In the genomic region with DNA sequence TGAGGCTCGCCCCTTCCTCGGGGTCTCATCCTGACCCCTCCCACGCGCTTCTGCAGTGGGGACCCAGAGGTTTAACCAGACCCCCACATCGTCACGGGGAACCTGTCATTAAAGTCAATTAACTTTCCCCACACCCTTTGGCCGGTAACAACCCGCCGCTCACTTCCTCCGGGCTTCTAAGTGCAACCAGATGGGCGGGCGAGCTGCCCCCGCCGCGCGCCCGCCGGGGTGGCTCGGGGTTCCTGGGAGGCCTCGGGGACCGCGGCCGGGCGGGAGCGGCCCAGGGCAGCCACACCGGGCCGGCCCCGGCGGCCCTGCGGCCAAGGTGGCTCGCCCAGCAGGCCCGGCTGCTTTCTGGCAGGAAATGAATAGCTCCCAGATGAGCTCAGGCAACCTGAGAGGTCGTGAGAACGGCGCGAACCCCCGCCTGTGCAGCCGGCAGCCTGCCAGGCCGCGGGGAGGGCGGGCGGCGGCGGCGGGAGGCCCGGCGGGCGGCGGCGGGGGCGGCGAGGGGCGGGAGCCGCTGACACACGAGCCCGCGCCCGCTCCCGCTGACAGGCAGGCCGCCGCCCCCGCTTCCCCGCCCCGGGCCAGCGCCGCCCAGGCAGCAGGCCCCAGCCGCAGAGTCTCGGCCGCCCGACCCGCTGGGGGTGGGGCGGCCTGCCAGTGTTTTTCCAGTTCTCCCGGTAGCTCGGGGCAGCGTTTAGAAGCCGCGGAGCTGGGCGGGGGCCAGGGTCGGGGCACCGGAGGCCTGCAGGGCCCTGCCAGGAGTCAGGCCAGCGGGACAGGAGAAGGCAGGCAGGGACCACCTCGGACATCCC, we compare ENCODE assay signal across 8 mouse cellular contexts. TPM values are rescaled to one million over a fixed set of nuclear protein-coding genes. Genes with fewer than 3 reads are reported as not detected.
A peak's percentile ranks its signal among the peaks of the same experiment; 100 is the strongest.
DNase-seq lines count a peak whose midpoint lies in the region; ATAC-seq lines count a peak whose summit lies in the region.

No protein-coding gene starts in this region.

- H3K27ac ChIP-seq in limb, embryonic 15.5 days: peak overlapping the region; percentile 96
- H3K27ac ChIP-seq in midbrain, embryonic 16.5 days (ENCODE audit: low read length): peak overlapping the region; percentile 75

- ATAC-seq in erythroblast, adult 5-6 weeks (replicated peaks; ENCODE audit: low FRiP score, poor library complexity, severe bottlenecking): no peak
- peak; percentile 77 for ATAC-seq in limb, embryonic 15.5 days (ENCODE audit: insufficient number of reproducible peaks, low FRiP score, low TSS enrichment, low read depth)
- peak; percentile 70 for ATAC-seq in midbrain, embryonic 16.5 days

- peaks cover 19% of the 10 kb centered on the region for H3K4me1 ChIP-seq in erythroblast, embryonic 14.5 days (ENCODE audit: control insufficient read depth)
- peaks cover 28% of the 10 kb centered on the region for H3K4me1 ChIP-seq in limb, embryonic 15.5 days
- H3K4me1 ChIP-seq in midbrain, embryonic 16.5 days (ENCODE audit: control insufficient read depth, insufficient read depth, low read length): peaks cover 33% of the 10 kb centered on the region

- peaks cover 5% of the 10 kb centered on the region; the same call in 1 of the 2 replicates for H3K9me3 ChIP-seq in erythroblast, embryonic 14.5 days (ENCODE audit: control insufficient read depth, low read length)
- H3K9me3 ChIP-seq in limb, embryonic 15.5 days: no peaks in the 10 kb centered on the region
- H3K9me3 ChIP-seq in midbrain, embryonic 16.5 days (replicated peaks; ENCODE audit: control insufficient read depth, low read length, poor library complexity, severe bottlenecking): no peaks in the 10 kb centered on the region

- peaks cover 81% of the 10 kb centered on the region for H3K27me3 ChIP-seq in erythroblast, embryonic 14.5 days (ENCODE audit: control insufficient read depth)
- no peaks in the 10 kb centered on the region for H3K27me3 ChIP-seq in limb, embryonic 15.5 days
- H3K27me3 ChIP-seq in midbrain, embryonic 16.5 days (ENCODE audit: control insufficient read depth, insufficient read depth, low read depth, low read length): peaks cover 16% of the 10 kb centered on the region

- H3K4me3 ChIP-seq in erythroblast, embryonic 14.5 days (replicated peaks): peak overlapping the region; percentile 50
- peak overlapping the region; percentile 45 for H3K4me3 ChIP-seq in limb, embryonic 15.5 days
- H3K4me3 ChIP-seq in midbrain, embryonic 16.5 days (ENCODE audit: low read depth, low read length): peak overlapping the region; percentile 52

- peak overlapping the region; percentile 83 for H3K4me2 ChIP-seq in limb, embryonic 15.5 days
- H3K4me2 ChIP-seq in midbrain, embryonic 16.5 days (ENCODE audit: low read length): peak overlapping the region; percentile 95

- H3K9ac ChIP-seq in limb, embryonic 15.5 days: peak overlapping the region; percentile 42
- H3K9ac ChIP-seq in midbrain, embryonic 16.5 days (ENCODE audit: low read depth, low read length): peak overlapping the region; percentile 70

- DNase-seq in embryo, embryonic 11.5 days (ENCODE audit: low read depth, low spot score): peak; percentile 68
- peak; percentile 99 for DNase-seq in heart, adult 11 months
- DNase-seq in kidney, adult 11 months: peak; percentile 93
- peak; percentile 57 to 77 for DNase-seq in spleen, postnatal 4 days (ENCODE audit: low spot score in 2 of 2)

- no peaks in the 10 kb centered on the region for H3K36me3 ChIP-seq in erythroblast, embryonic 14.5 days (ENCODE audit: control insufficient read depth)
- H3K36me3 ChIP-seq in limb, embryonic 15.5 days: no peaks in the 10 kb centered on the region
- no peaks in the 10 kb centered on the region for H3K36me3 ChIP-seq in midbrain, embryonic 16.5 days (ENCODE audit: control insufficient read depth, insufficient read depth, low read length)

- WGBS in limb, embryonic 15.5 days: under 1% methylated on average over 64 of the region's 82 CpGs
- WGBS in midbrain, embryonic 16.5 days: under 1% methylated on average over 65 of the region's 82 CpGs

RNA-seq across cellular contexts. Expression of gene Hes1, which starts 6.0 kb away (rescaled TPM):
- 0.19 and 0.32 TPM in 2 replicates for polyA plus RNA-seq in erythroblast, embryonic 14.5 days (2012)
- not detected in 2 replicates for total RNA-seq in erythroblast, adult 5-6 weeks (2015; ENCODE audit: low replicate concordance)
- 0.26 and 10.9 TPM in 2 replicates for total RNA-seq in erythroblast, adult 5-6 weeks (2017; ENCODE audit: low replicate concordance)
- polyA plus RNA-seq in limb, embryonic 15.5 days (2015; fragmentation: Nextera tagmentation; extraction: Ambion mirVana): 55.3 and 60.5 TPM in 2 replicates
- 7.6 and 9.4 TPM in 2 replicates for polyA plus RNA-seq in midbrain, embryonic 16.5 days (2015; fragmentation: Nextera tagmentation; extraction: Ambion mirVana)
